Mouse (Mus musculus) midbrain, postnatal 0 days (tissue): Measurements from ENCODE around the gene Tnfrsf12a. TPM values are rescaled to one million over a fixed set of nuclear protein-coding genes. Genes with fewer than 3 reads are reported as not detected.

Source experiments
- ATAC-seq: fragments of 200-750 bp; cut with Nextera tagmentation; 2 replicates; pipeline ENCODE4 v1.8.0; 2017; ENCODE audit warnings: moderate number of reproducible peaks, mild to moderate bottlenecking, moderate TSS enrichment, moderate library complexity; ENCODE audit not compliant: low FRiP score
- DNase-seq: peaks from one replicate; pipeline ENCODE4 v3.0.0-alpha.2; 2015; ENCODE audit warnings: low spot score
- H3K27ac ChIP-seq: fragments of 300-500 bp; sonication (generic); 2 replicates; pipeline ENCODE4 v1.5.1; 2014; ENCODE audit warnings: low read depth, mild to moderate bottlenecking, low read length, mixed read lengths
- H3K27me3 ChIP-seq: fragments of 300-500 bp; sonication (generic); 2 replicates; pipeline ENCODE4 v1.6.1; 2014; ENCODE audit warnings: low read length, control low read depth, mixed read lengths; ENCODE audit not compliant: insufficient read depth
- H3K36me3 ChIP-seq: fragments of 300-500 bp; sonication (generic); 2 replicates; pipeline ENCODE4 v1.6.1; 2014; ENCODE audit warnings: low read length, control low read depth, mixed read lengths; ENCODE audit not compliant: insufficient read depth
- H3K4me1 ChIP-seq: fragments of 300-500 bp; sonication (generic); 2 replicates; pipeline ENCODE4 v1.6.1; 2014; ENCODE audit warnings: mild to moderate bottlenecking, control low read depth, antibody characterized with exemption, low read length, mixed read lengths; ENCODE audit not compliant: insufficient read depth
- H3K4me2 ChIP-seq: fragments of 300-500 bp; sonication (generic); 2 replicates; pipeline ENCODE4 v1.6.1; 2014; ENCODE audit warnings: low read depth, mild to moderate bottlenecking, low read length, mixed read lengths; ENCODE audit not compliant: poor library complexity, severe bottlenecking
- H3K4me3 ChIP-seq: fragments of 300-500 bp; sonication (generic); 2 replicates; pipeline ENCODE4 v1.5.1; 2014; ENCODE audit warnings: low read depth, mild to moderate bottlenecking, low read length, moderate library complexity
- H3K9ac ChIP-seq: fragments of 300-500 bp; sonication (generic); replicated peaks from 2 replicates; pipeline ENCODE4 v1.6.1; 2014; ENCODE audit warnings: mild to moderate bottlenecking, low read length, moderate library complexity, mixed read lengths; ENCODE audit not compliant: poor library complexity, severe bottlenecking
- H3K9me3 ChIP-seq: fragments of 300-500 bp; sonication (generic); 2 replicates; pipeline ENCODE4 v1.6.1; 2016; ENCODE audit warnings: low read length, control low read depth
- CTCF ChIP-seq: IDR thresholded peaks from 2 replicates; pipeline ENCODE4 v1.5.1; 2016; ENCODE audit warnings: antibody characterized with exemption, mild to moderate bottlenecking
- WGBS: fragments of 180-500 bp; shearing (Covaris S2); extraction: QIAGEN DNeasy Blood & Tissue Kit; methylation state at CpG from one replicate; pipeline ENCODE4 v1.1.7; 2014; 5-methylcytosine and 5-hydroxymethylcytosine counted together
- polyA plus RNA-seq: library from polyadenylated mRNA; unstranded; fragments of >200 nt; fragmentation: Nextera tagmentation; extraction: Ambion mirVana; gene quantifications from 2 replicates; pipeline ENCODE4 v1.2.1, GENCODE M21; 2015
- total RNA-seq: library from RNA; depleted of rRNA; stranded (reverse); fragments of >200 nt; gene quantifications from 2 replicates; pipeline ENCODE4 v1.2.3, GENCODE M21; 2014

Tnfrsf12a gene
- total and polyA plus RNA-seq, 2 experiments from 2014 or later: 3.3 to 3.9 TPM

- Histone ChIP-seq H3K9me3 (no peaks in the 10 kb centered on the region), H3K27ac (no peak within 1 kb of the TSS), H3K36me3 (no peaks in the 10 kb centered on the region), H3K4me3 (no peak within 1 kb of the TSS), H3K4me2 (no peak within 1 kb of the TSS), H3K27me3 (peaks cover 43% of the 10 kb centered on the region), H3K9ac (no peak within 1 kb of the TSS), H3K4me1 (peaks cover 2% of the 10 kb centered on the region; the same call in 1 of the 2 replicates)
- DNase-seq: no peak
- ATAC-seq: peak; percentile 20; the same call in 1 of the 2 replicates
- no peak for TF ChIP-seq CTCF
- 20% methylated on average over 15 of the region's 15 CpGs for WGBS
Observed at GRCm38 (mm10) chr17:23683856-23684672, 6.8 kb upstream of the Tnfrsf12a start, which contains the start of gene Cldn9. Gene Cldn9, minus strand, starts transcription at chr17:23684026.

GRCm38 (mm10) chr17:23683226-23683625 lies 6.0 kb upstream of the Tnfrsf12a start:
- WGBS: 36% methylated on average over 15 of the region's 15 CpGs
- TF ChIP-seq CTCF: no peak
- peaks cover 2% of the 10 kb centered on the region; the same call in 1 of the 2 replicates for H3K4me1 ChIP-seq
- DNase-seq (no peak), ATAC-seq (no peak)
- H3K27me3 ChIP-seq: peaks cover 46% of the 10 kb centered on the region
- H3K4me2 ChIP-seq: no peak overlapping the region
- no peak overlapping the region for H3K27ac ChIP-seq
- H3K4me3 ChIP-seq: no peak overlapping the region
- H3K36me3 ChIP-seq: no peaks in the 10 kb centered on the region
- no peak overlapping the region for H3K9ac ChIP-seq
- H3K9me3 ChIP-seq: no peaks in the 10 kb centered on the region

GRCm38 (mm10) chr17:23682530-23682929 lies 5.3 kb upstream of the Tnfrsf12a start:
- no peak for TF ChIP-seq CTCF
- Histone ChIP-seq H3K27me3 (peaks cover 46% of the 10 kb centered on the region), H3K4me3 (no peak overlapping the region), H3K4me2 (no peak overlapping the region), H3K36me3 (no peaks in the 10 kb centered on the region), H3K27ac (no peak overlapping the region), H3K4me1 (peaks cover 2% of the 10 kb centered on the region; the same call in 1 of the 2 replicates), H3K9me3 (no peaks in the 10 kb centered on the region), H3K9ac (no peak overlapping the region)
- no peak for ATAC-seq
- whole genome bisulfite sequencing: 77% methylated on average over 3 of the region's 3 CpGs
- no peak for DNase-seq

GRCm38 (mm10) chr17:23682092-23682491 lies 4.8 kb upstream of the Tnfrsf12a start:
- DNase-seq: no peak
- H3K4me3 ChIP-seq: no peak overlapping the region
- TF ChIP-seq CTCF: no peak

GRCm38 (mm10) chr17:23681086-23681485 lies 3.8 kb upstream of the Tnfrsf12a start:
- no peaks in the 10 kb centered on the region for H3K9me3 ChIP-seq
- DNase-seq (no peak), ATAC-seq (no peak)
- H3K9ac ChIP-seq: no peak overlapping the region
- peaks cover 46% of the 10 kb centered on the region for H3K27me3 ChIP-seq
- 82% methylated on average over 10 of the region's 10 CpGs for WGBS
- no peak overlapping the region for H3K4me2 ChIP-seq
- no peaks in the 10 kb centered on the region for H3K36me3 ChIP-seq
- H3K27ac ChIP-seq: no peak overlapping the region
- peaks cover 6% of the 10 kb centered on the region for H3K4me1 ChIP-seq
- H3K4me3 ChIP-seq: no peak overlapping the region
- TF ChIP-seq CTCF: no peak

More at GRCm38 (mm10) chr17:23682092-23682491, 4.8 kb upstream of the Tnfrsf12a start:
- Histone ChIP-seq H3K9ac (no peak overlapping the region), H3K36me3 (no peaks in the 10 kb centered on the region), H3K4me2 (no peak overlapping the region), H3K27me3 (peaks cover 46% of the 10 kb centered on the region), H3K4me1 (peaks cover 2% of the 10 kb centered on the region; the same call in 1 of the 2 replicates), H3K27ac (no peak overlapping the region), H3K9me3 (no peaks in the 10 kb centered on the region)
- ATAC-seq: no peak
- 64% methylated on average over 4 of the region's 4 CpGs for WGBS

GRCm38 (mm10) chr17:23680336-23680735 lies 3.1 kb upstream of the Tnfrsf12a start:
- H3K27me3 ChIP-seq: peaks cover 46% of the 10 kb centered on the region
- peaks cover 6% of the 10 kb centered on the region for H3K4me1 ChIP-seq
- H3K9me3 ChIP-seq: no peaks in the 10 kb centered on the region
- WGBS: 79% methylated on average over 9 of the region's 9 CpGs
- DNase-seq: no peak
- no peak overlapping the region for H3K4me2 ChIP-seq
- TF ChIP-seq CTCF: no peak
- H3K9ac ChIP-seq: no peak overlapping the region
- no peak overlapping the region for H3K4me3 ChIP-seq
- ATAC-seq: no peak
- no peaks in the 10 kb centered on the region for H3K36me3 ChIP-seq
- no peak overlapping the region for H3K27ac ChIP-seq
